Mouse (Mus musculus) monocyte, adult 5-6 weeks (primary cell): ENCODE results near the gene Serpinb7. TPM values are rescaled to one million over a fixed set of nuclear protein-coding genes. Genes with fewer than 3 reads are reported as not detected.

Source experiments
- ATAC-seq: fragments of 153-309, 156-312 bp; replicated peaks from 2 replicates; pipeline ENCODE4 v1.8.0; 2017; ENCODE audit warnings: mild to moderate bottlenecking; ENCODE audit not compliant: low TSS enrichment, insufficient number of reproducible peaks, severe bottlenecking, poor library complexity, low FRiP score
- total RNA-seq: library from RNA; stranded (forward); fragments of 200-1000, 200-491, 200-594 nt; gene quantifications from 3 replicates; pipeline ENCODE4 v1.2.3, GENCODE M21; 2017

Gene Serpinb7
- total RNA-seq, 1 experiment from 2014 or later, result not detected

- peak; percentile 66 for ATAC-seq
These were observed 47.9 kb downstream of the Serpinb7 start for GRCm38 (mm10) chr1:107447228-107447931.

- ATAC-seq, result no peak
These were observed 80.5 kb downstream of the Serpinb7 start for GRCm38 (mm10) chr1:107479909-107480308.

- peak; percentile 93 for ATAC-seq
These were observed 82.0 kb downstream of the Serpinb7 start for GRCm38 (mm10) chr1:107481452-107481851.

GRCm38 (mm10) chr1:107489577-107489976, 90.1 kb downstream of the Serpinb7 start:
- peak; percentile 52 for ATAC-seq

- peak; percentile 94 for ATAC-seq
These were observed 97.3 kb downstream of the Serpinb7 start for GRCm38 (mm10) chr1:107496789-107497188.

GRCm38 (mm10) chr1:107502025-107502424, 102.6 kb downstream of the Serpinb7 start:
- ATAC-seq, result peak; percentile 58

Other genes starting within 250 kb of the Serpinb7 start
- gene Serpinb3b, start 121.3 kb upstream of the Serpinb7 start, total RNA-seq, result 0.86 TPM in 1 of 3 replicates, not detected in the others
- gene Serpinb3c, start 121.3 kb upstream of the Serpinb7 start, total RNA-seq, result not detected in 3 replicates
- gene Serpinb11, start 38.5 kb upstream of the Serpinb7 start, total RNA-seq, result not detected in 3 replicates
- gene Serpinb2, start 111.8 kb downstream of the Serpinb7 start, total RNA-seq, result 0.97 to 14.0 TPM (median 2.9 TPM) in 3 replicates
- gene Serpinb8, start 190.4 kb downstream of the Serpinb7 start, total RNA-seq, result 2.7 to 14.7 TPM (median 9.2 TPM) in 3 replicates